Mouse (Mus musculus) intestine, embryonic 15.5 days (tissue): ENCODE results near the gene Ehd1. TPM values are rescaled to one million over a fixed set of nuclear protein-coding genes. Genes with fewer than 3 reads are reported as not detected.
A peak's percentile ranks its signal among the peaks of the same experiment; 100 is the strongest.

Experiments used
- ATAC-seq: fragments of 200-750 bp; cut with Nextera tagmentation; 2 replicates; pipeline ENCODE4 v1.8.0; 2017; ENCODE audit warnings: moderate TSS enrichment, moderate library complexity
- H3K27ac ChIP-seq: fragments of 300-500 bp; sonication (generic); 2 replicates; pipeline ENCODE4 v1.5.1; 2015; ENCODE audit warnings: mild to moderate bottlenecking, inconsistent platforms
- H3K27me3 ChIP-seq: fragments of 300-500 bp; sonication (generic); replicated peaks from 2 replicates; pipeline ENCODE4 v1.6.1; 2015; ENCODE audit warnings: inconsistent platforms
- H3K36me3 ChIP-seq: fragments of 300-500 bp; sonication (generic); 2 replicates; pipeline ENCODE4 v1.6.1; 2015; ENCODE audit warnings: inconsistent platforms
- H3K4me1 ChIP-seq: fragments of 300-500 bp; sonication (generic); replicated peaks from 2 replicates; pipeline ENCODE4 v1.6.1; 2015; ENCODE audit warnings: inconsistent platforms
- H3K4me2 ChIP-seq: fragments of 300-500 bp; sonication (generic); replicated peaks from 2 replicates; pipeline ENCODE4 v1.6.1; 2015; ENCODE audit warnings: mild to moderate bottlenecking, inconsistent platforms
- H3K4me3 ChIP-seq: fragments of 300-500 bp; sonication (generic); replicated peaks from 2 replicates; pipeline ENCODE4 v1.5.1; 2015; ENCODE audit warnings: inconsistent platforms
- H3K9ac ChIP-seq: fragments of 300-500 bp; sonication (generic); 2 replicates; pipeline ENCODE4 v1.6.1; 2015; ENCODE audit warnings: inconsistent platforms
- H3K9me3 ChIP-seq: fragments of 300-500 bp; sonication (generic); 2 replicates; pipeline ENCODE4 v1.6.1; 2016; ENCODE audit warnings: inconsistent platforms
- WGBS: fragments of 180-500 bp; shearing (Covaris S2); methylation state at CpG from one replicate; pipeline ENCODE4 v1.1.7; 2015; 5-methylcytosine and 5-hydroxymethylcytosine counted together
- polyA plus RNA-seq: library from polyadenylated mRNA; unstranded; fragments of >200 nt; fragmentation: Nextera tagmentation; extraction: Ambion mirVana; gene quantifications from 2 replicates; pipeline ENCODE4 v1.2.1, GENCODE M21; 2015

Gene Ehd1
- polyA plus RNA-seq, 1 experiment from 2014 or later: 88.8 TPM

DNA sequence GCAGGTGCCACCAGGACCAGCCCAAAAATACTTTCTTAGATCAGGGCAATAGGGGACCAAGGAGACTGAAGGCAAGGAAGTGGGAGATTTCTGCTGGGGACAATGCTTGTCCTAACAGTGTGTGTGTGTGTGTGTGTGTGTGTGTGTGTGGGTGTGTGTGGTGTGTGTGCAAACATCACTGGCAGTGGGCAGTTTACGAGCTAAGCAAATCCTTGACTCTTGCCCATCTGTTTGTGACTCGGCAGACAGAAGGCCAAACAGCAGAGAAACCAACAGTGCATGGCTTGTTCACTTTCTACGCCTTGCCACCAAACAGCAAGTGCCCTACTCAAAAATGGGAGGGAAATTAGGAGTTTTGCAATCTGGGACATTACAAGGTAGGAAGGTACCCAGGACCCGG is 2.9 kb upstream of the Ehd1 start:
- ATAC-seq: no peak
- no peak overlapping the region for H3K9ac ChIP-seq
- 68% methylated on average over 4 of the region's 4 CpGs for WGBS

GRCm38 (mm10) chr19:6273998-6274608 is 2.4 kb upstream of the Ehd1 start:
- Histone ChIP-seq H3K4me3 (no peak overlapping the region), H3K9me3 (no peaks in the 10 kb centered on the region), H3K36me3 (no peaks in the 10 kb centered on the region), H3K27me3 (no peaks in the 10 kb centered on the region), H3K4me2 (no peak overlapping the region), H3K27ac (no peak overlapping the region), H3K4me1 (peaks cover 42% of the 10 kb centered on the region), H3K9ac (no peak overlapping the region)
- WGBS: 85% methylated on average over 13 of the region's 13 CpGs
- ATAC-seq: no peak

More for the DNA sequence above, 2.9 kb upstream of the Ehd1 start:
- no peak overlapping the region for H3K4me3 ChIP-seq
- no peak overlapping the region for H3K4me2 ChIP-seq
- H3K27me3 ChIP-seq: no peaks in the 10 kb centered on the region
- H3K4me1 ChIP-seq: peaks cover 37% of the 10 kb centered on the region
- no peak overlapping the region for H3K27ac ChIP-seq
- no peaks in the 10 kb centered on the region for H3K36me3 ChIP-seq
- no peaks in the 10 kb centered on the region for H3K9me3 ChIP-seq

- no peaks in the 10 kb centered on the region for H3K27me3 ChIP-seq
- 6% methylated on average over 15 of the region's 15 CpGs for WGBS
- no peaks in the 10 kb centered on the region for H3K36me3 ChIP-seq
- peaks cover 50% of the 10 kb centered on the region for H3K4me1 ChIP-seq
- H3K4me2 ChIP-seq: peak overlapping the region; percentile 80
- ATAC-seq: no peak
- peak overlapping the region; percentile 50 for H3K9ac ChIP-seq
- H3K4me3 ChIP-seq: peak overlapping the region; percentile 74
- H3K9me3 ChIP-seq: no peaks in the 10 kb centered on the region
- H3K27ac ChIP-seq: peak overlapping the region; percentile 66
These were observed 660 bp upstream of the Ehd1 start for GRCm38 (mm10) chr19:6275740-6276389.

GRCm38 (mm10) chr19:6277661-6278438 is 1.3 kb downstream of the Ehd1 start:
- Histone ChIP-seq H3K36me3 (peaks cover 10% of the 10 kb centered on the region; the same call in 1 of the 2 replicates), H3K27me3 (no peaks in the 10 kb centered on the region), H3K4me3 (peak overlapping the region; percentile 74), H3K9ac (peak overlapping the region; percentile 78), H3K4me2 (peak overlapping the region; percentile 80), H3K9me3 (no peaks in the 10 kb centered on the region), H3K27ac (peak overlapping the region; percentile 76), H3K4me1 (peaks cover 43% of the 10 kb centered on the region)
- 3% methylated on average over 10 of the region's 10 CpGs for whole genome bisulfite sequencing
- ATAC-seq: peak; percentile 54

- ATAC-seq: no peak
- Histone ChIP-seq H3K4me3 (peak overlapping the region; percentile 74), H3K4me2 (peak overlapping the region; percentile 80), H3K27ac (peak overlapping the region; percentile 68), H3K4me1 (peaks cover 44% of the 10 kb centered on the region), H3K27me3 (no peaks in the 10 kb centered on the region), H3K9me3 (no peaks in the 10 kb centered on the region), H3K9ac (peak overlapping the region; percentile 78), H3K36me3 (peaks cover 10% of the 10 kb centered on the region; the same call in 1 of the 2 replicates)
- 28% methylated on average over 6 of the region's 6 CpGs for WGBS
These were observed 2.0 kb downstream of the Ehd1 start for GRCm38 (mm10) chr19:6278439-6279073.

DNA sequence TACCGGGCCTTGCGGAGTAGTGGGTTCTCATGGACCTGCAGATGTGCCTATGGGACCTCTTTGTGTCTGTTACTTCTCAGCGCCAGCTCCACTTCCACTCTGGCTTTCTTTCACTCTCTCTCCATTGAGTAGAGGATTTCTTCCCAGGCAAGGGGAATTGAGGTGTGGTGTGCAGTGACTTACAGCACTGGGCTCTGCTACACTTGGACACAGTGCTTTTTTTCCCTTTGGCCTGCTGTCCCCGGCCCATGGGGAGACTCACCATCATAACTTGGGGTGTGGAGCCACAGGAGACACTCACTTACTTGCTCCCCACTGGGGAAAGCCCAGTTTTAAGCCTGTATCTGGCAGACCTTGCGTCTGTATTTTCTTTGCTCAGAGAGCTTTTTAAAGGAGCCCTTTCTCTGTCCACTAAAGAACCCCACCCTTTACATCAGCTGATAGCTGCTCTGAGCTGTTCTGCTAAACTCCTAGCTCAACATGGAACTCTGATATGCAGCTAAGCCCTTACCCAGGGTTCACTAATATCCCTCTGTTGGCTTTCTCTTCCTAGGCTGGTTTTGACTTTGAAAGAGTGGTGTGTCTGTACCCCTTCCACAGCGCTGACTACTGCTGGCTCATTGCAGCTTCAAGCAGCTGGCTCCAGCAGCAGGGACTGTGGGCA is 3.1 kb downstream of the Ehd1 start:
- Histone ChIP-seq H3K27me3 (no peaks in the 10 kb centered on the region), H3K4me3 (no peak overlapping the region), H3K9me3 (no peaks in the 10 kb centered on the region), H3K27ac (0 out of 2 replicates have a peak overlapping the region, but pooled peaks have one; percentile 18), H3K9ac (no peak overlapping the region), H3K36me3 (peaks cover 10% of the 10 kb centered on the region; the same call in 1 of the 2 replicates), H3K4me2 (peak overlapping the region; percentile 80), H3K4me1 (peaks cover 49% of the 10 kb centered on the region)
- ATAC-seq: no peak
- 82% methylated on average over 6 of the region's 6 CpGs for WGBS

GRCm38 (mm10) chr19:6280554-6280953 is 4.0 kb downstream of the Ehd1 start:
- Histone ChIP-seq H3K9me3 (no peaks in the 10 kb centered on the region), H3K9ac (no peak overlapping the region), H3K27ac (no peak overlapping the region), H3K4me2 (no peak overlapping the region), H3K36me3 (peaks cover 10% of the 10 kb centered on the region; the same call in 1 of the 2 replicates), H3K4me3 (no peak overlapping the region), H3K27me3 (no peaks in the 10 kb centered on the region), H3K4me1 (peaks cover 54% of the 10 kb centered on the region)
- no peak for ATAC-seq
- 89% methylated on average over 7 of the region's 7 CpGs for WGBS

DNA sequence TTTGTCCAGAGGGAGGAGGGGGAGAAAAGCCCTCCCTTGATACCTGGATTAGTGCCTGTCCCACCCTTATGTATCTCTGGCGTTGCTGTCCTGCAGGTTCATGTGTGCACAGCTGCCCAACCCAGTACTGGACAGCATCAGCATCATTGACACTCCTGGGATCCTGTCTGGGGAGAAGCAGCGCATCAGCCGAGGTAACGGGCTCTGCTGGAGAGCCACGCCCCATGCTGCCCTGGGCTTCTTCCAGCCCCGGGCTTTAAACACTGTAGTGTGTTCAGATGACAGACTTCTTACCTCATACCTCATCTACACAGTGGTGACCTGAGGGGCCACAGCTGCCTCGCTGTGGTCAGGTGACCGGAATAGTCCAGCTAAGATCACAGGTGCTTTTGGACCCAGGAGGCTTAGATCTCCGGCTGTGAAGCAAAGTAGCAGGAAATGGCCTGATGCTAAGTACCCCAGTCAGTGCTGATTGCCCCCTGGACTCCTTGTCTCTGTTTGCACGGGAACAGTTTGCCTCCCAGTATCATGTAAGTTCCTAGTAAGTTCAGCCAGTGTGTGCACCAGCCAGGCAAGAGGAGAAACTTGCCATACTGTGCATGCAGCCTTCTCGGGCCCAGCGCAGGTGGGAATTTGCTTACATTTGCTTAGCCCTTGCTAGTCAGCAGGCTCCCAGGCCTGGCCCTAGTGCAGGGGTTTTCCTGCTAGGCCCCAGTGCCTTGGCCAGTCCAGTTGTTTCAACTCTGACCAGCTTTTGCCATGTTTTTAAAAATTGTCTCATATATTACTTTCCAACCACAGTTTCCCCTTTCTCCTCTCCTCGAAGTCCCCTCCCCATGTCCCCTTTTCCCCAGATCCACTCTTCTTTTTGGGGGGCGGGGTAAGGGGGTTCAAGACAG is 4.8 kb downstream of the Ehd1 start:
- no peak for ATAC-seq
- Histone ChIP-seq H3K9me3 (no peaks in the 10 kb centered on the region), H3K36me3 (peaks cover 10% of the 10 kb centered on the region; the same call in 1 of the 2 replicates), H3K27ac (no peak overlapping the region), H3K4me1 (peaks cover 59% of the 10 kb centered on the region), H3K4me3 (no peak overlapping the region), H3K27me3 (no peaks in the 10 kb centered on the region), H3K9ac (peak overlapping the region; percentile 4; the same call in 1 of the 2 replicates), H3K4me2 (no peak overlapping the region)
- 81% methylated on average over 14 of the region's 14 CpGs for WGBS

GRCm38 (mm10) chr19:6283001-6283400 is 6.5 kb downstream of the Ehd1 start:
- H3K27ac ChIP-seq: peak overlapping the region; percentile 66
- H3K36me3 ChIP-seq: peaks cover 17% of the 10 kb centered on the region; the same call in 1 of the 2 replicates
- H3K4me3 ChIP-seq: no peak overlapping the region
- no peaks in the 10 kb centered on the region for H3K9me3 ChIP-seq
- H3K4me2 ChIP-seq: peak overlapping the region; percentile 17; the same call in 1 of the 2 replicates
- 50% methylated on average over 5 of the region's 5 CpGs for WGBS
- no peaks in the 10 kb centered on the region for H3K27me3 ChIP-seq
- H3K9ac ChIP-seq: no peak overlapping the region; the same call in 1 of the 2 replicates
- peaks cover 64% of the 10 kb centered on the region for H3K4me1 ChIP-seq
- no peak; the same call in 1 of the 2 replicates for ATAC-seq

- no peaks in the 10 kb centered on the region for H3K27me3 ChIP-seq
- peaks cover 50% of the 10 kb centered on the region for H3K4me1 ChIP-seq
- H3K4me3 ChIP-seq: no peak overlapping the region
- no peak overlapping the region for H3K9ac ChIP-seq
- no peaks in the 10 kb centered on the region for H3K9me3 ChIP-seq
- 0 out of 2 replicates have a peak overlapping the region, but pooled peaks have one; percentile 36 for H3K4me2 ChIP-seq
- H3K27ac ChIP-seq: peak overlapping the region; percentile 66
- H3K36me3 ChIP-seq: peaks cover 17% of the 10 kb centered on the region; the same call in 1 of the 2 replicates
- ATAC-seq: peak; percentile 26
- 68% methylated on average over 12 of the region's 12 CpGs for WGBS
These were observed 8.0 kb downstream of the Ehd1 start for GRCm38 (mm10) chr19:6284502-6284901.

GRCm38 (mm10) chr19:6285226-6285625 is 8.7 kb downstream of the Ehd1 start:
- Histone ChIP-seq H3K4me1 (peaks cover 51% of the 10 kb centered on the region), H3K27ac (peak overlapping the region; percentile 66), H3K36me3 (peaks cover 21% of the 10 kb centered on the region), H3K4me2 (peak overlapping the region; percentile 36), H3K27me3 (no peaks in the 10 kb centered on the region), H3K9ac (no peak overlapping the region; the same call in 1 of the 2 replicates), H3K4me3 (no peak overlapping the region), H3K9me3 (no peaks in the 10 kb centered on the region)
- ATAC-seq: peak; percentile 57
- 61% methylated on average over 8 of the region's 8 CpGs for WGBS
